Mouse (Mus musculus) hindbrain, embryonic 15.5 days (tissue): Measurements from ENCODE around the gene Ikzf3. TPM values are rescaled to one million over a fixed set of nuclear protein-coding genes. Genes with fewer than 3 reads are reported as not detected.

ENCODE experiments used
- ATAC-seq: fragments of 200-750 bp; cut with Nextera tagmentation; 2 replicates; pipeline ENCODE4 v1.8.0; 2017; ENCODE audit warnings: low read depth, moderate number of reproducible peaks, moderate TSS enrichment; ENCODE audit not compliant: low FRiP score
- H3K27ac ChIP-seq: fragments of 300-500 bp; sonication (generic); replicated peaks from 2 replicates; pipeline ENCODE4 v1.5.1; 2015; ENCODE audit warnings: mild to moderate bottlenecking, inconsistent platforms
- H3K27me3 ChIP-seq: fragments of 300-500 bp; sonication (generic); 2 replicates; pipeline ENCODE4 v1.6.1; 2015; ENCODE audit warnings: control low read depth, inconsistent platforms
- H3K36me3 ChIP-seq: fragments of 300-500 bp; sonication (generic); 2 replicates; pipeline ENCODE4 v1.6.1; 2015; ENCODE audit warnings: control low read depth, inconsistent platforms
- H3K4me1 ChIP-seq: fragments of 300-500 bp; sonication (generic); replicated peaks from 2 replicates; pipeline ENCODE4 v1.6.1; 2015; ENCODE audit warnings: control low read depth, inconsistent platforms
- H3K4me2 ChIP-seq: fragments of 300-500 bp; sonication (generic); 2 replicates; pipeline ENCODE4 v1.6.1; 2015; ENCODE audit warnings: moderate library complexity, mild to moderate bottlenecking, inconsistent platforms
- H3K4me3 ChIP-seq: fragments of 300-500 bp; sonication (generic); 2 replicates; pipeline ENCODE4 v1.5.1; 2015; ENCODE audit warnings: mild to moderate bottlenecking, inconsistent platforms
- H3K9ac ChIP-seq: fragments of 300-500 bp; sonication (generic); 2 replicates; pipeline ENCODE4 v1.6.1; 2015; ENCODE audit warnings: inconsistent platforms
- H3K9me3 ChIP-seq: fragments of 300-500 bp; sonication (generic); 2 replicates; pipeline ENCODE4 v1.6.1; 2016; ENCODE audit warnings: control low read depth, inconsistent platforms
- WGBS: fragments of 180-500 bp; shearing (Covaris S2); methylation state at CpG from one replicate; pipeline ENCODE4 v1.1.7; 2015; 5-methylcytosine and 5-hydroxymethylcytosine counted together
- polyA plus RNA-seq: library from polyadenylated mRNA; unstranded; fragments of >200 nt; fragmentation: Nextera tagmentation; extraction: Ambion mirVana; gene quantifications from 2 replicates; pipeline ENCODE4 v1.2.1, GENCODE M21; 2015

Ikzf3 gene
- polyA plus RNA-seq, 1 experiment from 2014 or later = not detected

- no peak overlapping the region for H3K4me2 ChIP-seq
- no peak for ATAC-seq
- H3K9ac ChIP-seq = no peak overlapping the region
- H3K27ac ChIP-seq = no peak overlapping the region
- H3K4me3 ChIP-seq = no peak overlapping the region
- H3K27me3 ChIP-seq = peaks cover under 1% of the 10 kb centered on the region
- H3K9me3 ChIP-seq = no peaks in the 10 kb centered on the region
- no peaks in the 10 kb centered on the region for H3K36me3 ChIP-seq
- peaks cover 7% of the 10 kb centered on the region; the same call in 1 of the 2 replicates for H3K4me1 ChIP-seq
- 85% methylated on average over 10 of the region's 10 CpGs for WGBS
These were observed 126.8 kb downstream of the Ikzf3 start for GRCm38 (mm10) chr11:98418939-98419547.

GRCm38 (mm10) chr11:98418273-98418672 lies 127.6 kb downstream of the Ikzf3 start:
- H3K27me3 ChIP-seq = peaks cover 7% of the 10 kb centered on the region
- no peaks in the 10 kb centered on the region for H3K36me3 ChIP-seq
- no peak overlapping the region for H3K27ac ChIP-seq
- WGBS = 63% methylated on average over 5 of the region's 6 CpGs
- no peak overlapping the region for H3K4me2 ChIP-seq
- no peaks in the 10 kb centered on the region for H3K9me3 ChIP-seq
- H3K4me1 ChIP-seq = peaks cover 15% of the 10 kb centered on the region; the same call in 1 of the 2 replicates
- H3K4me3 ChIP-seq = no peak overlapping the region
- no peak for ATAC-seq
- H3K9ac ChIP-seq = no peak overlapping the region

DNA sequence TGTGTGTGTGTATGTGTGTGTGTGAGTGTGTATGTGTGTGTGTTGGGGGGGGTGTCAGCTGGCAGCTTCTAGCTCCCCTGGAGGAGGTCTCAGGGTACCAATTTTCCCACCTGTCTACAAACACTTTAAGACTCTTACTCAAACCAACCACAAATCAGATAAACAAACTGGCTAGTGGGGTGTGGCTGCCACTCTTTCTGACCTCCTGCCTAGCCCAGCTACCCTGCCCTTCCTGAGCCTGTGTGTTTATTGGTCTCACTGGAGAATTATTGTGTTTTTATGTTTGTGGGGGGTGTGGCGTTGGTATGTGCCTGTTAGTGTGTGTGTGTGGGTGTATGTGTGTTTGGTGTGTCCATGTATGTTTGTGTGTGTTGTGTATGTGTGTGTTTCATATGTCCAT lies 128.8 kb downstream of the Ikzf3 start:
- Histone ChIP-seq H3K27me3 (peaks cover 15% of the 10 kb centered on the region), H3K9me3 (no peaks in the 10 kb centered on the region), H3K4me2 (no peak overlapping the region), H3K9ac (no peak overlapping the region), H3K36me3 (no peaks in the 10 kb centered on the region), H3K4me1 (peaks cover 27% of the 10 kb centered on the region), H3K27ac (no peak overlapping the region), H3K4me3 (no peak overlapping the region)
- no peak for ATAC-seq
- 92% methylated on average over 1 of the region's 1 CpGs for WGBS

Other genes with a start within 250 kb of the Ikzf3 start
- 20.9 and 28.6 TPM in 2 replicates for gene Neurod2, start 216.4 kb downstream of the Ikzf3 start, polyA plus RNA-seq
- 6.1 and 6.9 TPM in 2 replicates for gene Ppp1r1b, start 197.6 kb downstream of the Ikzf3 start, polyA plus RNA-seq
- gene Stard3, start 187.7 kb downstream of the Ikzf3 start, polyA plus RNA-seq = 36.5 and 40.3 TPM in 2 replicates
- 0.39 TPM in 1 of 2 replicates, not detected in the other for gene Tcap, start 162.2 kb downstream of the Ikzf3 start, polyA plus RNA-seq
- gene Pnmt, start 159.6 kb downstream of the Ikzf3 start, polyA plus RNA-seq = 3.7 and 4.0 TPM in 2 replicates
- 7.4 and 9.6 TPM in 2 replicates for gene Pgap3, start 145.5 kb downstream of the Ikzf3 start, polyA plus RNA-seq
- gene Erbb2, start 133.6 kb downstream of the Ikzf3 start, polyA plus RNA-seq = 8.9 and 9.0 TPM in 2 replicates
- 246 and 250 TPM in 2 replicates for gene Mien1, start 107.0 kb downstream of the Ikzf3 start, polyA plus RNA-seq
- 1.1 and 1.3 TPM in 2 replicates for gene Grb7, start 99.6 kb downstream of the Ikzf3 start, polyA plus RNA-seq
- gene Zpbp2, start 5.1 kb upstream of the Ikzf3 start, polyA plus RNA-seq = 0.13 and 0.25 TPM in 2 replicates
- gene Ormdl3, start 41.3 kb upstream of the Ikzf3 start, polyA plus RNA-seq = 103 and 108 TPM in 2 replicates
- not detected in 2 replicates for gene Lrrc3c, start 52.3 kb upstream of the Ikzf3 start, polyA plus RNA-seq
- gene Gm12355, start 79.6 kb upstream of the Ikzf3 start, polyA plus RNA-seq = 0.48 and 0.54 TPM in 2 replicates
- gene Gsdma3, start 80.3 kb upstream of the Ikzf3 start, polyA plus RNA-seq = not detected in 2 replicates
- gene Gsdma2, start 100.7 kb upstream of the Ikzf3 start, polyA plus RNA-seq = not detected in 2 replicates
- gene Gsdma, start 118.3 kb upstream of the Ikzf3 start, polyA plus RNA-seq = 0.09 TPM in 1 of 2 replicates, not detected in the other
- 193 and 204 TPM in 2 replicates for gene Psmd3, start 136.5 kb upstream of the Ikzf3 start, polyA plus RNA-seq
- gene Csf3, start 155.2 kb upstream of the Ikzf3 start, polyA plus RNA-seq = not detected in 2 replicates
- 67.0 and 70.3 TPM in 2 replicates for gene Med24, start 183.4 kb upstream of the Ikzf3 start, polyA plus RNA-seq
- gene Thra, start 194.6 kb upstream of the Ikzf3 start, polyA plus RNA-seq = 136 and 138 TPM in 2 replicates
- 3.9 and 4.3 TPM in 2 replicates for gene Nr1d1, start 229.3 kb upstream of the Ikzf3 start, polyA plus RNA-seq
- gene Msl1, start 249.5 kb upstream of the Ikzf3 start, polyA plus RNA-seq = 31.7 and 33.1 TPM in 2 replicates